Mouse (Mus musculus) Patski (cell line): Measurements from ENCODE around the gene Etnk2. TPM values are rescaled to one million over a fixed set of nuclear protein-coding genes. Genes with fewer than 3 reads are reported as not detected.

Experiments
- ATAC-seq: fragments of 100-300 bp; one replicate; pipeline ENCODE4 v1.8.0; 2021
- CTCF ChIA-PET: fragments of 350-600 bp; sonication (Branson Sonifier 250); formaldehyde crosslinking; loops from one replicate; lab custom pipeline; 2022; ENCODE audit warnings: inconsistent platforms; lab: Charles Lee
- POLR2A ChIA-PET: fragments of 350-600 bp; sonication (Branson Sonifier 250); formaldehyde crosslinking; loops from one replicate; lab custom pipeline; 2022; ENCODE audit warnings: antibody characterized with exemption, inconsistent platforms; lab: Charles Lee
- DNase-seq: peaks from one replicate; pipeline ENCODE4 v3.0.0-alpha.2; 2011; ENCODE audit warnings: low read depth, low spot score
- H3K27me3 ChIP-seq: fragments of 371-371 bp; one replicate; pipeline ENCODE4 v1.5.1; 2021
- CTCF ChIP-seq: fragments of 100-300 bp; IDR thresholded peaks from one replicate; pipeline ENCODE4 v1.5.1; 2021
- in situ Hi-C: fragments of 300-500 bp; cut with MboI; formaldehyde crosslinking; loops from 3 replicates; pipeline ENCODE4 v1.11.1; 2018; ENCODE audit warnings: low pct_unique_long_range_greater_than_20kb, mixed read lengths
- polyA plus RNA-seq: library from polyadenylated mRNA; unstranded; gene quantifications from one replicate; pipeline ENCODE4 v1.2.3, GENCODE M21; 2021

Etnk2 gene
- polyA plus RNA-seq, 1 experiment from 2014 or later, result 0.51 TPM

DNA sequence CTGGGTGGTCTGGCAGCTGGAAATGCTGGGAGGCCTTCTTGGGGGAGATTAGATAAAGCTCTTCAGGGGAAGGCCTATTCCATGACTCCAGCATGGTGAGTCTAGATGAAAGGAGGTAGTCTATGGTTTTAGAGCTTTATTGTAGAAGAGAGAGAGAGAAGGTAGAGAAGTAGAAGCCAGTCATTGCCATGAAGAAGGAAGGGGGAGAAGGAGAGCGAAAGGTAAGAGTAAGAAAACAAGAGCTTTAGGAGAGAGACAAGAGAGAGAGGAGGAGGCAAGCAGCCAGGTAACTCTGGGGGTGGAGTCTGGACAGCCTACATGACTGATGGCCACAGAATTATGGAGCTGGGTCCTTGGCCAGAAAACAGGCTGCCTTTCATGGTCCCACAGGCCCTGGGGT is 13.2 kb upstream of the Etnk2 start, which contains the start of gene Ren1:
Ren1 (plus strand) TSS at position 301 of the 400 bp plus-strand sequence.
- ChIA-PET POLR2A (no interaction called here), CTCF (interaction anchor here (0.8 to 1.7 kb wide), 5 partner anchors 30 to 172 kb away, joined by 3 to 4 read pairs (median 3); no protein-coding TSS in a partner anchor)
- peaks cover 21% of the 10 kb centered on the region for H3K27me3 ChIP-seq
- in situ Hi-C loops, result loop anchor here (5.0 to 10.0 kb wide), 2 partner anchors 38 to 305 kb away; partner anchors contain the start of gene Pik3c2b
- ATAC-seq (no peak), DNase-seq (no peak)
- TF ChIP-seq CTCF, result no peak

DNA sequence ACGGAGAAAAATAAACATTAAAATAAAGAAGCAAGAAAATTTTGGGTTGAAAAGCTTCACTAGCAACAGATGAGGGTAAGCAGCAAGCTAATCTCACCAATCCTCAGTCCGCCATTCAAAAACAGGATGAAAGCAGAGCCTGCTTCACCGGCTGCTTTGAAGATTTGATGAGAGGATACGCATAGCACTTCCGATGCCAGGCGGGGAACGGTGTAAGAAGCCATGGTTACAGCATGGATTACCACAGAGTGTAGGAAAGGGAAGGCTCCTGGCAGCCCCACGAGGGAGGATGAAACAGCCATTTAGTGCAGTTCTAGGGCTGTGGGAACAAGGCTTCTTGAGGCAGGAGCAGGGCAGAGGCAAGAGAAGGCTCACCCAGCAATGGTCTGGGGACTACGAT is 11.6 kb upstream of the Etnk2 start:
- no peak for DNase-seq
- in situ Hi-C loops, result loop anchor here (5.0 to 10.0 kb wide), 2 partner anchors 39 to 307 kb away; partner anchors contain the start of gene Pik3c2b
- ATAC-seq, result no peak
- ChIA-PET POLR2A (no interaction called here), CTCF (no interaction called here)
- peaks cover 29% of the 10 kb centered on the region for H3K27me3 ChIP-seq
- TF ChIP-seq CTCF, result no peak

DNA sequence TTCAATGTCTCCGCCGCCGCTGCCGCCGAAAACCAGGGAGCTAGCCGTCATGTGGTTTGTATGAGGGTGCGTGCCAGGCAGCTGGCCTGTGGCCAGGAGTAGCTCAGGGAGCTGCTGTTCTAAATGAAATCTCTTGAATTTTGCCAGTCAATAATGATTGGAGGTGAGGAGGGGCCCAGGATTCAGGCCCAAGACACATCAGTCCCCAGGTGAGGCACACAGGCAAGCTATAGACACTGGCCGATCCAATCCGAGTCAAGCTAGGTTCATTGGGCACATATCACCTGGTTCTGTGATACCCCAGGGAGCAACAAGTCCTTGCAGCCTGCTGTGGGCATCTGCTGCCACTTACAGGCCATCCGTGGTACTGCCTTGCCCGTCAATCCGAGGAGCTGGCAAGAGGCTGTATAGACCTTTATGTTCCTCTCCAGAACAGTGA is 10.0 kb upstream of the Etnk2 start:
- ChIA-PET CTCF (interaction anchor here (0.7 to 2.3 kb wide), 23 partner anchors 10 to 254 kb away, joined by 3 to 26 read pairs (median 4); partner anchors contain the start of genes Etnk2, Golt1a and Kiss1), POLR2A (no interaction called here)
- TF ChIP-seq CTCF, result no peak
- ATAC-seq (peak; percentile 38), DNase-seq (peak; percentile 24)
- peaks cover 30% of the 10 kb centered on the region for H3K27me3 ChIP-seq
- in situ Hi-C loops, result loop anchor here (5.0 to 10.0 kb wide), 2 partner anchors 41 to 309 kb away; partner anchors contain the start of gene Pik3c2b

DNA sequence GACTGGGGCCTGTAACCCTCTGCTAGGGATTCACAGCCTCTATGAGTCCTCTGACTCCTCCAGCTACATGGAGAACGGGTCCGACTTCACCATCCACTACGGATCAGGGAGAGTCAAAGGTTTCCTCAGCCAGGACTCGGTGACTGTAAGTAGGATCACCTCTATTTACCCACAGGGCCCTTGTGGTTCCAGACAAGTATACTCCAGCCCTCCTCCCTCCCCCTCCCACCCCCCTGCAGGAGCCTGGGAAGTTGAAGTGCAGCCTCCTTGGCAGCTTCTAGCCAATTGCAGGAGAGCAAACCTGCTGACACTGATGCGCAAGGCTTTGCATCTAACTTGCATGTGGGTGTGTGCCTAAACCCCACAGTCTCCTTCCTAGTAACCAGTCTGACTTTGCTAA is 7.9 kb upstream of the Etnk2 start:
- in situ Hi-C loops, result loop anchor here (5.0 to 10.0 kb wide), 2 partner anchors 178 to 311 kb away; partner anchors contain the start of gene Pik3c2b
- ChIA-PET POLR2A (no interaction called here), CTCF (interaction anchor here (1.3 kb wide), 1 partner anchor 48 kb away, joined by 3 read pairs; no protein-coding TSS in a partner anchor)
- TF ChIP-seq CTCF, result no peak
- DNase-seq (no peak), ATAC-seq (no peak)
- peaks cover 39% of the 10 kb centered on the region for H3K27me3 ChIP-seq

- no peak for ATAC-seq
- CTCF ChIA-PET, result no interaction called here
- in situ Hi-C loops, result loop anchor here (5.0 to 10.0 kb wide), 2 partner anchors 179 to 311 kb away; partner anchors contain the start of gene Pik3c2b
- no peak for DNase-seq
- POLR2A ChIA-PET, result no interaction called here
- H3K27me3 ChIP-seq, result peaks cover 39% of the 10 kb centered on the region
- no peak for TF ChIP-seq CTCF
Observed at GRCm38 (mm10) chr1:133355912-133356311, 7.5 kb upstream of the Etnk2 start.

DNA sequence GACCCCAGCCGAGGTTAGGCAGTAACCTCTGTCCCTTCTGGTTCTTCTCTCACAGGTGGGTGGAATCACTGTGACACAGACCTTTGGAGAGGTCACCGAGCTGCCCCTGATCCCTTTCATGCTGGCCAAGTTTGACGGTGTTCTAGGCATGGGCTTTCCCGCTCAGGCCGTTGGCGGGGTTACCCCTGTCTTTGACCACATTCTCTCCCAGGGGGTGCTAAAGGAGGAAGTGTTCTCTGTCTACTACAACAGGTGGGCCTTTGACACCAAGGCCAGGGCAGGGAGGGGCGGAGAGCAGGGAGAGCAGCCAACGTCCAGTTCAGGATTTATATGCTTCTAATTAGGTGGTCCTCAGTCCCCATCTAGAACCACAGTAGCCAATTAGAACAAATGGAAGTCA is 7.0 kb upstream of the Etnk2 start:
- TF ChIP-seq CTCF, result no peak
- in situ Hi-C loops, result loop anchor here (5.0 to 10.0 kb wide), 2 partner anchors 179 to 312 kb away; partner anchors contain the start of gene Pik3c2b
- peaks cover 39% of the 10 kb centered on the region for H3K27me3 ChIP-seq
- ChIA-PET POLR2A (no interaction called here), CTCF (no interaction called here)
- no peak for ATAC-seq
- no peak for DNase-seq

DNA sequence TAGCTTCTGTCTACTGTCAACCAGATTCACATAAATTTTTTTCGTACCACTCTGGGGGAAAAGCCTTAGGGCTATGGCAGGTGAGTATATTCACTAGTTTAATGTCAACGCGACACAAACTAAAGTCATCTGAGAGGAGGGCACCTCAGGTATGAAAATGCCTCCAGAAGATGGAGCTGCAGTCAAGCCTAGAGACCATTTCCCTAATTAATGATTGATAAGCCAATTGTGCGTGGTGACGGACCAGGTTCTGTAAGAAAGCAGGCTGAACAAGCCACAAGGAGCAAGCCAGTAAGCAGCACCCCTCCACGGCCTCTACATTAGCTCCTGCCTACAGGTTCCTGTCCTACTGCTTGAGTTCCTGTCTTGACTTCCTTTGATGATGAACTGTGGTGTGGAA is 2.4 kb upstream of the Etnk2 start:
- no peak for TF ChIP-seq CTCF
- no peak for ATAC-seq
- CTCF ChIA-PET, result no interaction called here
- in situ Hi-C loops, result no loop called here
- POLR2A ChIA-PET, result no interaction called here
- peaks cover 43% of the 10 kb centered on the region for H3K27me3 ChIP-seq
- no peak for DNase-seq

GRCm38 (mm10) chr1:133362103-133362502 is 1.3 kb upstream of the Etnk2 start:
- POLR2A ChIA-PET, result no interaction called here
- TF ChIP-seq CTCF, result no peak
- CTCF ChIA-PET, result interaction anchor here (1.1 to 2.0 kb wide), 2 partner anchors 50 to 55 kb away, joined by 3 to 5 read pairs; no protein-coding TSS in a partner anchor
- in situ Hi-C loops, result no loop called here
- no peak for DNase-seq
- H3K27me3 ChIP-seq, result peaks cover 37% of the 10 kb centered on the region
- ATAC-seq, result no peak

- H3K27me3 ChIP-seq, result peaks cover 45% of the 10 kb centered on the region
- no peak for TF ChIP-seq CTCF
- DNase-seq (no peak), ATAC-seq (no peak)
- CTCF ChIA-PET, result interaction anchor here (1.2 to 1.5 kb wide), 3 partner anchors 11 to 202 kb away, joined by 3 to 4 read pairs (median 3); no protein-coding TSS in a partner anchor
- POLR2A ChIA-PET, result no interaction called here
- in situ Hi-C loops, result no loop called here
Observed at GRCm38 (mm10) chr1:133364022-133364630, 754 bp downstream of the Etnk2 start.

DNA sequence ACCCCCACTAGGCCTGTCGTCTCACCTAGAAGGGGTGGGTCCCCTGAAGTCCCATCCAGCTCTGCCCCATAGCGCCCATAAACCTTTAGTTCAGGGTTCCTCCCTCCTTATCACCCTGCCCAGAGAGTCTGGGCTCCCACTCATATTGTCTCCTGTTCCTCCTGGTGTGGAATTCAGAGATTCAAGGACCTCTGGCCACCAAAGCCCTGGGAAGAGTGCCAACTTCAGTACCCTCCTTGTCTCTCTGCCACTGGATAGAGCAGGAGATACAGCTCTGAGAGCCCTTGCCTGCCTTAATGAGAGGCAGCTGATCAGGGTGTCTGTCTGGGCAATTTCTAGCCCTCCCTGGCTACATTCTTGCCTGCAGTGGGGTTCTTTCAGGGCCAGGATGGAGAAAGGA is 1.5 kb downstream of the Etnk2 start:
- DNase-seq, result no peak
- ATAC-seq, result no peak
- CTCF ChIA-PET, result no interaction called here
- TF ChIP-seq CTCF, result no peak
- in situ Hi-C loops, result no loop called here
- peaks cover 42% of the 10 kb centered on the region for H3K27me3 ChIP-seq
- POLR2A ChIA-PET, result no interaction called here
